Mouse (Mus musculus) CH12.LX (cell line): ENCODE measurements at regions not wholly inside any gene's neighbourhood (a gene's known extent, or its start where the extent isn't known, plus 50 kb on each side); places are given as distances from the start of the nearest gene placed in this dataset.

Experiments used
- DNase-seq: peaks from one replicate; pipeline ENCODE4 v3.0.0-alpha.2; 2013; ENCODE audit errors: extremely low read depth
- H3K27ac ChIP-seq: 2 replicates; pipeline ENCODE4 v1.5.1; 2012; ENCODE audit warnings: low read depth, mild to moderate bottlenecking, control low read depth, moderate library complexity; ENCODE audit not compliant: insufficient read depth
- H3K27me3 ChIP-seq: replicated peaks from 2 replicates; pipeline ENCODE3; 2012; ENCODE audit warnings: inconsistent platforms
- H3K36me3 ChIP-seq, 2 experiments: replicated peaks in 1 of 2; 2 replicates each; pipeline versions ENCODE3 to v1.6.1; 2012; ENCODE audit warnings: inconsistent platforms in 1 of 2, low read length in 1 of 2, mild to moderate bottlenecking in 1 of 2, mixed read lengths in 1 of 2, moderate library complexity in 1 of 2; ENCODE audit not compliant: control insufficient read depth in 1 of 2, insufficient read depth in 1 of 2
- H3K4me1 ChIP-seq, 2 experiments: 2 replicates each; pipeline ENCODE4 v1.6.1; 2012; ENCODE audit warnings: inconsistent platforms in 1 of 2, moderate library complexity in 1 of 2; ENCODE audit not compliant: insufficient read depth in 2 of 2, control insufficient read depth in 1 of 2
- H3K4me2 ChIP-seq: 2 replicates; pipeline ENCODE4 v1.6.1; 2012; ENCODE audit warnings: low read depth, mild to moderate bottlenecking, control low read depth; ENCODE audit not compliant: poor library complexity, insufficient read depth, severe bottlenecking
- H3K4me3 ChIP-seq, 3 experiments: fragments of 150-350 bp in 1 of 3; sonication (generic) in 1 of 3; replicated peaks in 1 of 3; 2 replicates each; pipeline versions ENCODE3 to v1.5.1; 2011 to 2012; ENCODE audit warnings: low read depth in 2 of 3, low read length in 2 of 3, mild to moderate bottlenecking in 2 of 3, moderate library complexity in 2 of 3, control low read depth in 1 of 3, improper control_type of control experiment in 1 of 3, inconsistent platforms in 1 of 3, mixed read lengths in 1 of 3; ENCODE audit not compliant: poor library complexity in 1 of 3
- H3K79me2 ChIP-seq: replicated peaks from 2 replicates; pipeline ENCODE4 v1.6.1; 2012; ENCODE audit warnings: mild to moderate bottlenecking, moderate library complexity; ENCODE audit not compliant: control insufficient read depth, poor library complexity, insufficient read depth, severe bottlenecking; ENCODE audit errors: extremely low read depth
- H3K9ac ChIP-seq: 2 replicates; pipeline ENCODE4 v1.6.1; 2012; ENCODE audit warnings: low read depth, mild to moderate bottlenecking, control low read depth, moderate library complexity; ENCODE audit not compliant: insufficient read depth
- H3K9me3 ChIP-seq: replicated peaks from 2 replicates; pipeline ENCODE3; 2012; ENCODE audit warnings: low read length, inconsistent platforms, mixed read lengths
- BHLHE40 ChIP-seq: IDR thresholded peaks from 2 replicates; pipeline ENCODE4 v1.6.1; 2011; ENCODE audit warnings: mild to moderate bottlenecking, low read depth, low read length, improper control_type of control experiment
- CHD1 ChIP-seq: IDR thresholded peaks from 2 replicates; pipeline ENCODE4 v1.6.1; 2012; ENCODE audit warnings: low read depth, low read length, improper control_type of control experiment, inconsistent platforms
- CHD2 ChIP-seq: IDR thresholded peaks from 2 replicates; pipeline ENCODE4 v1.6.1; 2011; ENCODE audit warnings: low read length, improper control_type of control experiment
- CTCF ChIP-seq, 2 experiments: IDR thresholded peaks in 1 of 2; conservative IDR thresholded peaks in 1 of 2; 2 replicates each; pipeline ENCODE4 v1.5.1; 2011 to 2012; ENCODE audit warnings: low read depth in 2 of 2, low read length in 2 of 2, improper control_type of control experiment in 1 of 2, inconsistent platforms in 1 of 2, mild to moderate bottlenecking in 1 of 2, moderate library complexity in 1 of 2
- E2F4 ChIP-seq: IDR thresholded peaks from 2 replicates; pipeline ENCODE4 v1.6.1; 2011; ENCODE audit warnings: low read depth, low read length, improper control_type of control experiment; ENCODE audit not compliant: insufficient replicate concordance
- ETS1 ChIP-seq: conservative IDR thresholded peaks from 2 replicates; pipeline ENCODE4 v1.6.1; 2012; ENCODE audit warnings: low read depth, mild to moderate bottlenecking, inconsistent platforms, low read length, improper control_type of control experiment, moderate library complexity
- GABPA ChIP-seq: IDR thresholded peaks from 2 replicates; pipeline ENCODE4 v1.6.1; 2012; ENCODE audit warnings: low read depth, low read length, improper control_type of control experiment, inconsistent platforms; ENCODE audit not compliant: insufficient replicate concordance
- IRF4 ChIP-seq: IDR thresholded peaks from 2 replicates; pipeline ENCODE4 v1.6.1; 2014; ENCODE audit warnings: low read depth, mild to moderate bottlenecking, inconsistent platforms, low read length, improper control_type of control experiment
- JUN ChIP-seq: IDR thresholded peaks from 2 replicates; pipeline ENCODE4 v1.6.1; 2011; ENCODE audit warnings: low read depth, mild to moderate bottlenecking, low read length, improper control_type of control experiment, moderate library complexity; ENCODE audit not compliant: insufficient read depth
- MAFK ChIP-seq: IDR thresholded peaks from 2 replicates; pipeline ENCODE4 v1.6.1; 2011; ENCODE audit warnings: low read length, improper control_type of control experiment; ENCODE audit not compliant: insufficient replicate concordance
- NELFE ChIP-seq: IDR thresholded peaks from 2 replicates; pipeline ENCODE4 v1.6.1; 2011; ENCODE audit warnings: low read depth, low read length, improper control_type of control experiment
- PAX5 ChIP-seq: IDR thresholded peaks from 2 replicates; pipeline ENCODE4 v1.6.1; 2012; ENCODE audit warnings: low read length, inconsistent platforms, mixed read lengths
- POLR2A ChIP-seq: IDR thresholded peaks from 2 replicates; pipeline ENCODE4 v1.6.1; 2011; ENCODE audit warnings: low read depth, mild to moderate bottlenecking, improper control_type of control experiment, low read length
- POLR2AphosphoS2 ChIP-seq: IDR thresholded peaks from 2 replicates; pipeline ENCODE4 v1.6.1; 2011; ENCODE audit warnings: low read depth, low read length, improper control_type of control experiment
- RCOR1 ChIP-seq: conservative IDR thresholded peaks from 2 replicates; pipeline ENCODE4 v1.6.1; 2012; ENCODE audit warnings: low read depth, mild to moderate bottlenecking, inconsistent platforms, low read length, improper control_type of control experiment
- SIN3A ChIP-seq: IDR thresholded peaks from 2 replicates; pipeline ENCODE4 v1.6.1; 2012; ENCODE audit warnings: low read length, improper control_type of control experiment, inconsistent platforms
- TBP ChIP-seq: conservative IDR thresholded peaks from 2 replicates; pipeline ENCODE4 v1.6.1; 2011; ENCODE audit warnings: low read depth, low read length, improper control_type of control experiment
- USF2 ChIP-seq: conservative IDR thresholded peaks from 2 replicates; pipeline ENCODE4 v1.6.1; 2011; ENCODE audit warnings: low read depth, low read length, improper control_type of control experiment
- ZKSCAN1 ChIP-seq: IDR thresholded peaks from 2 replicates; pipeline ENCODE4 v1.6.1; 2012; ENCODE audit warnings: low read depth, inconsistent platforms, low read length, improper control_type of control experiment, borderline replicate concordance
- ZMIZ1 ChIP-seq: IDR thresholded peaks from 2 replicates; pipeline ENCODE4 v1.6.1; 2012; ENCODE audit warnings: low read depth, mild to moderate bottlenecking, inconsistent platforms, low read length, improper control_type of control experiment
- dilution Hi-C: fragments of 300-500 bp; cut with MboI; formaldehyde crosslinking; loops from 2 replicates; pipeline ENCODE4 v1.14.3; 2020; ENCODE audit warnings: low sequenced_read_pairs; ENCODE audit not compliant: extremely low pct_unique_long_range_greater_than_20kb, extremely low pct_ligation_motif_present
- in situ Hi-C: fragments of 300-500 bp; cut with MboI; formaldehyde crosslinking; loops from 3 replicates; pipeline ENCODE4 v1.14.3; 2019; ENCODE audit warnings: low sequenced_read_pairs, low pct_ligation_motif_present, low pct_unique_long_range_greater_than_20kb, mixed read lengths

- TF ChIP-seq E2F4 (no peak), CHD2 (no peak), POLR2AphosphoS2 (no peak), POLR2A (no peak), ETS1 (no peak), MAFK (no peak), RCOR1 (no peak), ZMIZ1 (no peak)
- in situ Hi-C loops = no loop called here
- DNase-seq = no peak
- dilution Hi-C loops = no loop called here
- Histone ChIP-seq H3K36me3 (no peaks in the 10 kb centered on the region), H3K79me2 (no peaks in the 10 kb centered on the region), H3K4me2 (no peak overlapping the region), H3K27ac (no peak overlapping the region), H3K9me3 (peaks cover 2% of the 10 kb centered on the region), H3K27me3 (no peaks in the 10 kb centered on the region), H3K9ac (no peak overlapping the region), H3K4me3 (no peak overlapping the region), H3K4me1 (no peaks in the 10 kb centered on the region)
Measured at GRCm38 (mm10) chr1:35400674-35401359, 551.0 kb downstream of the Plekhb2 start.

- no peak overlapping the region for H3K4me2 ChIP-seq
- H3K36me3 ChIP-seq = no peaks in the 10 kb centered on the region
- H3K4me1 ChIP-seq = no peaks in the 10 kb centered on the region
- no peak overlapping the region for H3K9ac ChIP-seq
- TF ChIP-seq PAX5 = no peak
- TF ChIP-seq NELFE = no peak
- no peak for TF ChIP-seq SIN3A
- no peak for TF ChIP-seq USF2
- no peak for TF ChIP-seq BHLHE40
- no peak for TF ChIP-seq ZKSCAN1
- TF ChIP-seq GABPA = no peak
- H3K79me2 ChIP-seq = no peaks in the 10 kb centered on the region
- in situ Hi-C loops = no loop called here
- H3K27ac ChIP-seq = no peak overlapping the region
- no peak overlapping the region for H3K4me3 ChIP-seq
- peaks cover 1% of the 10 kb centered on the region for H3K9me3 ChIP-seq
- DNase-seq = no peak
- no peaks in the 10 kb centered on the region for H3K27me3 ChIP-seq
- dilution Hi-C loops = no loop called here
Measured at GRCm38 (mm10) chr1:35402995-35403394, 553.2 kb downstream of the Plekhb2 start.

- no peaks in the 10 kb centered on the region for H3K27me3 ChIP-seq
- H3K9me3 ChIP-seq = no peaks in the 10 kb centered on the region
- no peak overlapping the region for H3K9ac ChIP-seq
- TF ChIP-seq TBP = no peak
- TF ChIP-seq JUN = no peak
- TF ChIP-seq SIN3A = no peak
- no peak for TF ChIP-seq CHD1
- TF ChIP-seq CHD2 = no peak
- TF ChIP-seq POLR2A = no peak
- TF ChIP-seq IRF4 = no peak
- no peak for TF ChIP-seq CTCF (conservative IDR thresholded peaks at IDR 0.05 in 1 of 2, IDR thresholded peaks at IDR 0.05 in 1 of 2; ENCODE audit: low read depth in 2 of 2, low read length in 2 of 2)
- TF ChIP-seq E2F4 = no peak
- H3K27ac ChIP-seq = no peak overlapping the region
- H3K4me1 ChIP-seq = no peaks in the 10 kb centered on the region
- H3K4me3 ChIP-seq = no peak overlapping the region
- DNase-seq = no peak
- dilution Hi-C loops = no loop called here
- in situ Hi-C loops = no loop called here
- no peaks in the 10 kb centered on the region for H3K36me3 ChIP-seq
- no peak overlapping the region for H3K4me2 ChIP-seq
- no peaks in the 10 kb centered on the region for H3K79me2 ChIP-seq
Measured at GRCm38 (mm10) chr1:35405418-35405817, 555.6 kb downstream of the Plekhb2 start.
